Mouse (Mus musculus) Muller cell, postnatal 12 days (primary cell): ENCODE measurements around the gene Ss18l2.
A peak's percentile ranks its signal among the peaks of the same experiment; 100 is the strongest.

Experiments used
- DNase-seq: peaks from one replicate; pipeline ENCODE4 v3.0.0-alpha.2; 2015; ENCODE audit errors: inconsistent ontology term

The Ss18l2 gene

GRCm38 (mm10) chr9:121759091-121760081 is 49.3 kb downstream of the Ss18l2 start, which contains the start of gene Zfp651:
TSS of gene Zfp651 (plus strand) at chr9:121759330.
- peak; percentile 84 for DNase-seq

GRCm38 (mm10) chr9:121760271-121761090 is 50.4 kb downstream of the Ss18l2 start:
- DNase-seq = peak; percentile 94

- peak; percentile 70 for DNase-seq
These were observed 51.0 kb downstream of the Ss18l2 start for GRCm38 (mm10) chr9:121761091-121761665.

DNA sequence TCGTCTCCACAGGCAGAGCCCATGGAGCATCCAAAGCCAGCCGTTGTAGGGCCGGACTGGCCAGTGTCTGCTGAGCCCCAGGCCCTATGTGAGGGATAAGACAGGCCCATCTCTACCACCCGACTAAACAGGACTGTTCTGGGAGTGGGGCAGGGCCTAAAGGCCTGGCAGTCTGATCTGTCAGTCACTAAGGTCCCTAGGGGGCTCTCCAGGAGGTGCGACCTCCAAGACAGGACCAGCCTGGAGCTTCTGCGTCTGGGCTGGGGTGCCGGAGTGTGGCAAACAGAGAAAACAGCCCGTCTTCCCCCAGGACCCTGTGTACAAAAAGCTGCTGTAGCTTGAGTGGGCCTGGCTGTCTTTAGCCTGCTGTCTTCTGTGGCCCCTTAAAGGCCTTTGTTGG is 51.7 kb downstream of the Ss18l2 start:
- no peak for DNase-seq

DNA sequence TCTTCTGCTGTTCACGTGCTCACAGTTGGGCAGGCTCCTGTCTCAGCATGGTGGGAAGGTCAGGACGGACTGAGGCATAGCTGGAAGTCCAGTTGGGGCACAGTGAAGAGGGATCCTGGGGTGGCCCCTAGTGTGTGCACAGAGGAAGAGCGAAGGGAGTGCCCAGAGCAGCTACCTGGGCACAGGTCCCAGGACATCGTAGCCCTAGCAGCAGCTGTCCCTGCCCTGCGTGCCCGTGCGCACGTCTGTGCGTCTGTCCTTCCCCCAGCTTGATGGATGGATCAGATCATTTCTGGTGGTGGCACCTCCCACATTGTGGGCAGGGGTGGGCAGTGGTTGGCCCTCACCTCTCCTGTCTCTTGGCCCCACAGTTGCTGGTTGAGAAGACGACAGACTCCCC is 52.1 kb downstream of the Ss18l2 start:
- DNase-seq = no peak

DNA sequence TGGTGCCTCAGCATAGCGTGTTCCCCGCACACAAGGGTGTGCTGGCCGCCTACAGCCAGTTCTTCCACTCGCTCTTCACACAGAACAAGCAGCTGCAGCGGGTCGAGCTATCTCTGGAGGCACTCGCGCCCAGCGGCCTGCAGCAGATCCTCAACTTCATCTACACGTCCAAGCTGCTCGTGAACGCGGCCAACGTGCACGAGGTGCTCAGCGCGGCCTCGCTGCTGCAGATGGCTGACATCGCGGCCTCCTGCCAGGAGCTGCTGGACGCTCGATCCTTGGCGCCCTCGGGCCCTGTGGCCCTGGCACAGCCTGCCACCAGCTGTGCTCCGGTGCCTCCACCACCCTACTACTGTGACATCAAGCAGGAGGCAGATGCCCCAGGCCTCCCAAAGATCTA is 52.6 kb downstream of the Ss18l2 start:
- no peak for DNase-seq
